Mouse (Mus musculus): ENCODE data around the gene Dpep3.

- TF ChIP-seq POLR2A (IDR thresholded peaks at IDR 0.05; ENCODE audit: borderline replicate concordance, extremely low read depth, low read depth, low read length): no peak
- no peak for TF ChIP-seq CTCF (IDR thresholded peaks at IDR 0.05; ENCODE audit: insufficient read depth, low read length)
These were observed 14.0 kb upstream of the Dpep3 start for GRCm38 (mm10) chr8:105993226-105993625.

Measured in lung, adult 2 months (tissue).